Mouse (Mus musculus): ENCODE measurements around the gene Rcor3. TPM values are rescaled to one million over a fixed set of nuclear protein-coding genes. Genes with fewer than 3 reads are reported as not detected.

Gene Rcor3
- 10 to 100 TPM; 29.7 to 41.6 (median 37.0) TPM for total RNA-seq (2022)

GRCm38 (mm10) chr1:192137926-192138910, at the start of gene Rcor3:
Rcor3 (minus strand) TSS chr1:192138062.
- DNase-seq (ENCODE audit: low spot score), result peak; percentile 79

DNA sequence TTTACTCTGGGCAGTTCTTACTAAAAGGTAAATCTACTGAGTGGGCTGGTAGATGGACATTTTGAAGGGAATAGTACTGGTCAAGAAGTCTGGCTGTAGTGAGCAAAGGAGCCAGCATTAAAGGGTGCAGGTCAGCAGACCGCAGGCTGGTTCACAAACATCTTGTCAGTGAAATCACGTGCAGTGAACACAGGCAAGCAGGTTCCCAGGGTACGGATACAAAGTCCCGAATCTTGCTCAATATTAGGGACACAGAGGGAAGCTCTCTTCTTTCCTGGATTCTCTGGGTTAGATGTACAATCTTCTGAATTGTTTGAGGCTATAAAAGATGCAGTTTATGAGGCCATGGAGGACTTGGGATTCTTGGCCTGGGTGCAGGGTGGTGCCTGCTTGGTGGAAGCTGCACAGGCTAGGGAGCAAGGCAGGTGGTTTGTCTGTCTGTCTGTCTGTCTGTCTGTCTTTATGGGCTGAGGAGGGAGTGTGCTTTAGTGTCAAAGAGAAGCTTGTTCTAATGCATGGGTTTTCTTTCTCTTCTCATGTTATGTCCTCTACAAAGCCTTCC, 43.9 kb upstream of the Rcor3 start:
- DNase-seq (ENCODE audit: low spot score), result no peak

- DNase-seq (ENCODE audit: low spot score), result no peak
These were observed 42.0 kb upstream of the Rcor3 start for GRCm38 (mm10) chr1:192179877-192180276.

GRCm38 (mm10) chr1:192171477-192171876, 33.6 kb upstream of the Rcor3 start:
- DNase-seq (ENCODE audit: low spot score), result no peak

DNA sequence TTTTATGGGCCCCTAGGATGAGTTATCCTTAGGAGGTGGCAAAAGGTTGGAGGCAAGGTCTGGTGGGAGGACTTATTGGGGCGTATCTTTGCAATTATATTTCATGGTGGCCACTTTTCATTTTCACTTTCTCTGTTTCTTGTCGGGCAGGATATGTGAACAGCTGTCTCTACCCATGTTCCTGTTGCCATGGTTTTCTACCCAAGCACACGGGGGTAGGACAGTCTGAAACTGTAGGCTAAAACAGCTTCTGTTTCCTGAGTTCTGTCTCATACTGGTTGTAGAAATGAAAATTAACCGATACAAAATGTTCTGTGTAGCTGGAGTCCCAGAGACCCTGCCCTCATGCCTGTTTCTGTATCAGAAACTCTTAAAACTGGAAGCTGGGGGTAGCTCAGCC, 13.3 kb upstream of the Rcor3 start:
- DNase-seq (ENCODE audit: low spot score), result no peak

GRCm38 (mm10) chr1:192140313-192140712, 2.5 kb upstream of the Rcor3 start:
- DNase-seq (ENCODE audit: low spot score), result no peak

DNA sequence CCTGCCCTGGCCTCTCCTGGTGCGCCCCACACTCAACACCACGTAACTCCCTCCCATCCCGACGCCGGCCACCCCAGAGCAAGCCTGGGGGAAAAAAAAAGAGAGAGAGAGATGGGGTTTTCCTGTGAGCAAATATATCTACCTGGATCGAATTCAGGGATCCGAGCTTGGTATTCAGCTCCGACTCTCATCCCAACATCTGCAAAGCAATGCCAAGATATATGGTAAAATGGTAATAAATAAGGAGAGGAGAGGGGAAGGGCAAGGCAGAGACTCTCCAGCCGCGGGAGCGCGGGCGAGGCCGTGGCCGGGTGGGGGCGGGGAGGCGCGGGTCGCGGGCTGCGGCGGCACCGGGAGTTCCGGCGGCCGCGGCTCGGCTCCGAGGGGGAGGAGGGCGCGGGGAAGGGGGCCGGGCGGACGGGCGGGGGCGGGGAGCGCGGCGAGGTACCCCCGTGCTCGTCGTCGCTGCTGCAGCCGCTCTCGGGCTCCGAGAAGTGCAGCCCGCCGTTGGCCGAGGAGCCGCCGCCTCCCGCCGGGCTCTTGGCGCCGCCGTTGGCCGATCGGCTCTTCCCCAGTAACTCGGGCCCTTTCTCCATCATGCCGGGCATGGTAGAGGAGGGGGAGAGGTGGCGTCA, 454 bp downstream of the Rcor3 start:
- peak; percentile 20 for DNase-seq (ENCODE audit: low spot score)

- DNase-seq (ENCODE audit: low spot score), result peak; percentile 83
These were observed 1.1 kb downstream of the Rcor3 start for GRCm38 (mm10) chr1:192136561-192137290.

DNA sequence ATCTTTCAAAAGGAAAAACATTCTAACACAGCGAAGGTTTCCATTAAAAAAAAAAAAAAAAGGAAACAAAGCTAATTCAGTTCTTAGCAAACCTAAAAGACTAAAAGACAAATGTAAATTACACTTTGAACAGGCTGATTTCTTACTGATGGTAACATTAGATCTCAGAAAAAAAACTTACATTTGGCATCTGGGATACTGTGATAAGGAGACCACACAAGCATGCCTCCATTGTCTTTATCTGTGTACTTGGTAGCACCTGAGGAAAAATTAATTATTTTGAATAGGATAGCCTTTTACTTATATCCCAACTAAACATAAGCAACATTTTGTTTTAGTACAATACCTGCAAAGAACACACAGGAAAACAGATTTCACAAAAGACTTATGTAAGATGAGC, 7.7 kb downstream of the Rcor3 start:
- DNase-seq (ENCODE audit: low spot score), result no peak

- no peak for DNase-seq (ENCODE audit: low spot score)
These were observed 9.5 kb downstream of the Rcor3 start for GRCm38 (mm10) chr1:192128343-192128742.

GRCm38 (mm10) chr1:192125761-192126160, 12.1 kb downstream of the Rcor3 start:
- DNase-seq (ENCODE audit: low spot score), result no peak

DNA sequence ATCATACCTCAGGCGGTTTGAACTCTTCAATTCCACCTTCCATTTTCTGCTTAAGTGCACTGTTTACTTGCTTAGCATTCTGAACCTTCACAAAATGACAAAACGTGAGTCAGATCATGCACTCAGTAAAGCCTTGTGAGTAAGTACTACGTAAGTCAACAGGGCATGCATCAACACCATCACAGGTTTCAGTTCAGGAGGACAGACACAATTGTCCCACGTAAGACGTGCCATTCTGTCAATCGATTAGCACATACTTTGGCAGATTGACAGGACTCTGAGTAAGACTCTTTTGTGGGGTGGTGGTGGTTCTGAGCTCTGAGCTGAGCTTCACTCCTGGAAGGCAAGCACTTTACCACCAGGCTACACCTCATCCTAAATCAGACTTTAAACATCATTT, 21.6 kb downstream of the Rcor3 start:
- DNase-seq (ENCODE audit: low spot score), result no peak

DNA sequence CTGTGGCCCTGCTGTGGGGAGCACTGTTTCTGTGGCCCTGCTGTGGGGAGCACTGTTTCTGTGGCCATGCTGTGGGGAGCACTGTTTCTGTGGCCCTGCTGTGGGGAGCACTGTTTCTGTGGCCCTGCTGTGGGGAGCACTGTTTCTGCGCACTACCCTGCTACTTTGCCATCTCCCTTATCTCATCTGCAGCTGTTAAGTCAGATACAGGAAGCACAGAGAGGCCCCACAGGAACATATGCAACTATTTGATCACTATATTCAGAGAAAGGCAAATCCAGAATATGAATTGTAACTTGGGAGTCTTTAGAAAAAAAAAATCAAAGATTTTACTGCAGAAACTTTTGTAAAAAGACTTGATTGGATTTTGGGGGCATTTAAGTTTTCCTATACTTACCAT, 22.5 kb downstream of the Rcor3 start:
- DNase-seq (ENCODE audit: low spot score), result no peak

- peak; percentile 51 for DNase-seq (ENCODE audit: low spot score)
These were observed 28.7 kb downstream of the Rcor3 start for GRCm38 (mm10) chr1:192109169-192109568.

DNA sequence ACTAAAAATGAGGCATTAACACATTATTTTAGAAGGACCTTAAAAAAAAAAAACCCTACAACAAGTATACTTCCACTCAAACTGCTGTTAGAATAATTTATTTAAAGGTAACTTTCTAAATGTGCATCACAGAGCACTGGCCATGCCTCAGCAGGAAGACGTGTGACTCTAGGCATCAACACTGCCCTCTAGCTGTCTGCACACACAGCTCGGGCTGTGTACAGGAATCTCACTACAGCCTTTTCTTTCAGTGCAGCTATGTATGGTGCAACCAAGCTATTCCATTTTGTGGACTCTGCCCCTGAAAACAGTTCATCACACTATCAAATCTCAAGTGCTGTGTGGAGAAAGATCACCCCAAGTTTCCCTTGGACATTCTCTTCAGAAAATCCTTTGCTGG, 30.5 kb downstream of the Rcor3 start:
- no peak for DNase-seq (ENCODE audit: low spot score)

GRCm38 (mm10) chr1:192105902-192106389, 31.9 kb downstream of the Rcor3 start:
- no peak for DNase-seq (ENCODE audit: low spot score)

GRCm38 (mm10) chr1:192104021-192104420, 33.8 kb downstream of the Rcor3 start:
- no peak for DNase-seq (ENCODE audit: low spot score)

DNA sequence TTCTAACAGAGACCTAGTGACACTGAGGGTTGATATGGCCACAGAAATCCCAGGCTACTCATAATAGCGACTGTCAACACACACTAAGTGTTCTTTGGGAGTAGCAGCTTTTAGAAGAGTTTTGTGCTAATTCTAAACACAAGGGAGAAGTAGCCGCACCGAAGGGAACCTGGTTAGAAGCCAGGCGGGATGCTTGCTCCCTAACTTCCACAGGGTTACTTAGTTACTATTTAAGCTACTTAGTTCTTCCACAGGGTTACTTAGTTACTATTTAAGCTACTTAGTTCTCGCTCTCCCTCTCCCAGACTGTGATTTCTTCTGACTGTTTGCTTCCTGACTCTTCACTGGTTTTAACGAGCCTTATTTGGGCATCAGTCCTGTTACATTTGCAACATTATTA, 34.7 kb downstream of the Rcor3 start:
- no peak for DNase-seq (ENCODE audit: low spot score)

GRCm38 (mm10) chr1:192101359-192101758, 36.5 kb downstream of the Rcor3 start:
- no peak for DNase-seq (ENCODE audit: low spot score)

GRCm38 (mm10) chr1:192100742-192101141, 37.1 kb downstream of the Rcor3 start:
- no peak for DNase-seq (ENCODE audit: low spot score)

DNA sequence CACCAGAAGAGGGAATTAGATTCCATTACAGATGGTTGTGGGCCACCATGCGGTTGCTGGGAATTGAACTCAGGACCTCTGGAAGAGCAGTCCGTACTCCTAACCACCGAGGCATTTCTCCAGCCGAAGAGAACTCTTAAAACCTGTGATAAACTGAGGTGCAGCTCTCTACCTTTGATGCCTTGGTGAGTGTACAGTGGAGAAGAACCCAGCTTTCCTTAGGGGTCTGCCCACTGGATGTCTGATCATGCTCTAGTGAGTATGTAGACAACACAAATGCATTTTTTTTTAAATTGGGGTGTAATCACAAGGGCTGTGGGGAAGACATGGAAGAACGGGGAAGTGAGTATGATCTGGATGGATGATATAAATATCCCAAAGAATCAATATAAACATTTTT, 42.2 kb downstream of the Rcor3 start:
- DNase-seq (ENCODE audit: low spot score), result no peak

All from heart, adult 8-10 months (tissue).